8 mouse cellular contexts compared by ENCODE assay signal in the genomic region with DNA sequence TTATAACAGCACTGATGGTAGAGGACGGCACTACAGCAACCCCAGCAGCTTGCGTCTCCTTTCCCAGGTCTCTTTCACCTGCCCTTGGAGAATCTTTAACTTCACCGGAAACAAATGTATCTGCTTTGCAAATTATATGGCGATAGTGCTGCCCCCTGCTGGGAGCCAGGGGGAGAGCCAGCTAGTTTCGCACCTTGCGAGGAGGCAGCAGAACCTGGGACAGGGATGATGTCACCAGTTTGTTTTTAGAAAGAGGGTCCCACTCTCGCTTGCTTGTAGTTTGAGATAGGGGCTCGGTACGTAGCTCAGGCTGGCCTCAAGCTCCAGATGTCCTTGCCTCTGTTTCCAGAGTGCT. TPM values are rescaled to one million over a fixed set of nuclear protein-coding genes. Genes with fewer than 3 reads are reported as not detected.
A peak's percentile ranks its signal among the peaks of the same experiment; 100 is the strongest.
DNase-seq lines count a peak whose midpoint lies in the region; ATAC-seq and TF ChIP-seq lines count a peak whose summit lies in the region.

No protein-coding gene starts in this region.

- H3K9me3 ChIP-seq in intestine, postnatal 0 days (ENCODE audit: control insufficient read depth) = no peaks in the 10 kb centered on the region
- no peaks in the 10 kb centered on the region for H3K9me3 ChIP-seq in stomach, embryonic 16.5 days (replicated peaks; ENCODE audit: control insufficient read depth, low read length)

- 6% methylated on average over 9 of the region's 9 CpGs for WGBS in intestine, postnatal 0 days
- WGBS in stomach, embryonic 16.5 days = 2% methylated on average over 9 of the region's 9 CpGs

- 0 out of 2 replicates have a peak, but pooled peaks have one; percentile 25 for ATAC-seq in intestine, postnatal 0 days
- no peak for ATAC-seq in stomach, embryonic 16.5 days (ENCODE audit: insufficient read depth, low FRiP score)

- H3ac ChIP-seq in myocyte (ENCODE audit: control insufficient read depth, insufficient read length) = no peak overlapping the region

- peak overlapping the region; percentile 14; the same call in 1 of the 2 replicates for H3K4me3 ChIP-seq in intestine, postnatal 0 days (ENCODE audit: low read depth, low read length)
- H3K4me3 ChIP-seq in myocyte = no peak overlapping the region
- H3K4me3 ChIP-seq in stomach, embryonic 16.5 days (replicated peaks; ENCODE audit: low read length) = peak overlapping the region; percentile 25

- H3K4me2 ChIP-seq in intestine, postnatal 0 days (replicated peaks; ENCODE audit: low read depth) = peak overlapping the region; percentile 57
- peak overlapping the region; percentile 27 for H3K4me2 ChIP-seq in myocyte (ENCODE audit: low read depth)
- H3K4me2 ChIP-seq in stomach, embryonic 16.5 days (ENCODE audit: low read depth, low read length) = peak overlapping the region; percentile 49

- DNase-seq in 3T3-L1 (ENCODE audit: low read depth, low spot score) = peak; percentile 63
- DNase-seq in R1 (ENCODE audit: low read depth, low spot score) = peak; percentile 88
- DNase-seq in cerebellum, postnatal 14 days = peak; percentile 83 to 89
- DNase-seq in frontal cortex, postnatal 25 days (ENCODE audit: low spot score in 2 of 2) = peak; percentile 37 to 44
- DNase-seq in liver = peak; percentile 75

- H3K79me2 ChIP-seq in myocyte (ENCODE audit: control insufficient read depth, insufficient read depth) = no peaks in the 10 kb centered on the region

- no peaks in the 10 kb centered on the region for H3K36me3 ChIP-seq in intestine, postnatal 0 days (ENCODE audit: control insufficient read depth, insufficient read depth)
- no peaks in the 10 kb centered on the region for H3K36me3 ChIP-seq in myocyte (ENCODE audit: control insufficient read depth, insufficient read depth)
- no peaks in the 10 kb centered on the region for H3K36me3 ChIP-seq in stomach, embryonic 16.5 days (ENCODE audit: control insufficient read depth, insufficient read depth, low read length)

- H3K27me3 ChIP-seq in intestine, postnatal 0 days (replicated peaks; ENCODE audit: control insufficient read depth, insufficient read depth, low read length) = no peaks in the 10 kb centered on the region
- no peaks in the 10 kb centered on the region for H3K27me3 ChIP-seq in myocyte (ENCODE audit: control insufficient read depth, insufficient read depth, insufficient read length)
- no peaks in the 10 kb centered on the region for H3K27me3 ChIP-seq in stomach, embryonic 16.5 days (ENCODE audit: control insufficient read depth, insufficient read depth, low read length)

- H3K27ac ChIP-seq in intestine, postnatal 0 days (ENCODE audit: low read depth, low read length) = no peak overlapping the region
- H3K27ac ChIP-seq in stomach, embryonic 16.5 days (ENCODE audit: low read length) = no peak overlapping the region

- TF ChIP-seq CTCF in intestine, postnatal 0 days (IDR thresholded peaks at IDR 0.05; ENCODE audit: low read depth) = peak; percentile 88

- peak overlapping the region; percentile 31; the same call in 1 of the 2 replicates for H3K9ac ChIP-seq in intestine, postnatal 0 days (ENCODE audit: low read depth, low read length)
- H3K9ac ChIP-seq in stomach, embryonic 16.5 days (ENCODE audit: low read length) = peak overlapping the region; percentile 60

- no peak for TF ChIP-seq POLR2A in myocyte (IDR thresholded peaks at IDR 0.05; ENCODE audit: insufficient read length, low read depth)

- H3K4me1 ChIP-seq in intestine, postnatal 0 days (replicated peaks; ENCODE audit: control insufficient read depth, insufficient read depth, low read length) = peaks cover 9% of the 10 kb centered on the region; the same call in 1 of the 2 replicates
- H3K4me1 ChIP-seq in stomach, embryonic 16.5 days (ENCODE audit: control insufficient read depth, insufficient read depth, low read length) = peaks cover 3% of the 10 kb centered on the region; the same call in 1 of the 2 replicates

TF ChIP-seq in myocyte, 11 proteins besides CTCF, POLR2A, EP300 and RAD21:
- TF ChIP-seq MYOG (IDR thresholded peaks at IDR 0.05; ENCODE audit: control insufficient read depth in 1 of 3, insufficient read depth in 1 of 3, insufficient read length in 2 of 3, low read depth in 2 of 3) (no peak), USF1 (IDR thresholded peaks at IDR 0.05; ENCODE audit: low read depth) (no peak), SRF (IDR thresholded peaks at IDR 0.05; ENCODE audit: control insufficient read depth, insufficient read length, low read depth) (no peak), MYOD1 (IDR thresholded peaks at IDR 0.05; ENCODE audit: control insufficient read depth in 1 of 3, insufficient read length in 2 of 3, low read depth in 2 of 3) (no peak), CEBPB (IDR thresholded peaks at IDR 0.05; ENCODE audit: insufficient read depth, poor library complexity, severe bottlenecking) (no peak), REST (IDR thresholded peaks at IDR 0.05; ENCODE audit: insufficient read depth, insufficient read length) (no peak), TCF12 (IDR thresholded peaks at IDR 0.05; ENCODE audit: insufficient read depth, poor library complexity, severe bottlenecking) (no peak), E2F4 (IDR thresholded peaks at IDR 0.05; ENCODE audit: insufficient read depth) (no peak), MAX (IDR thresholded peaks at IDR 0.05; ENCODE audit: low read depth) (no peak), TCF3 (IDR thresholded peaks at IDR 0.05; ENCODE audit: insufficient read length, low read depth) (no peak), POLR2AphosphoS2 (IDR thresholded peaks at IDR 0.05; ENCODE audit: insufficient read length, low read depth) (no peak)

RNA-seq across cellular contexts. Expression of gene Gm572, which starts 1.0 kb away (rescaled TPM):
- not detected in 2 replicates for polyA plus RNA-seq in intestine, postnatal 0 days (2015; fragmentation: Nextera tagmentation; extraction: Ambion mirVana)
- 0.16 TPM for polyA plus RNA-seq in myocyte (2012; fragmentation: generic; extraction: Trizol)
- 0.09 TPM in 1 of 2 replicates, not detected in the other for polyA plus RNA-seq in stomach, embryonic 16.5 days (2015; fragmentation: Nextera tagmentation; extraction: Ambion mirVana)

RNA-seq across cellular contexts. Expression of gene Tardbp, which starts 17.3 kb away (rescaled TPM):
- polyA plus RNA-seq in intestine, postnatal 0 days (2015; fragmentation: Nextera tagmentation; extraction: Ambion mirVana) = 113 and 124 TPM in 2 replicates
- polyA plus RNA-seq in myocyte (2012; fragmentation: generic; extraction: Trizol) = 109 TPM
- 284 and 286 TPM in 2 replicates for polyA plus RNA-seq in stomach, embryonic 16.5 days (2015; fragmentation: Nextera tagmentation; extraction: Ambion mirVana)

RNA-seq across cellular contexts. Expression of gene Masp2, which starts 41.8 kb away (rescaled TPM):
- not detected in 2 replicates for polyA plus RNA-seq in intestine, postnatal 0 days (2015; fragmentation: Nextera tagmentation; extraction: Ambion mirVana)
- polyA plus RNA-seq in myocyte (2012; fragmentation: generic; extraction: Trizol) = 0.43 TPM
- 1.4 and 1.8 TPM in 2 replicates for polyA plus RNA-seq in stomach, embryonic 16.5 days (2015; fragmentation: Nextera tagmentation; extraction: Ambion mirVana)

RNA-seq across cellular contexts. Expression of gene Srm, which starts 52.8 kb away (rescaled TPM):
- 49.3 and 50.5 TPM in 2 replicates for polyA plus RNA-seq in intestine, postnatal 0 days (2015; fragmentation: Nextera tagmentation; extraction: Ambion mirVana)
- 103 TPM for polyA plus RNA-seq in myocyte (2012; fragmentation: generic; extraction: Trizol)
- 165 and 166 TPM in 2 replicates for polyA plus RNA-seq in stomach, embryonic 16.5 days (2015; fragmentation: Nextera tagmentation; extraction: Ambion mirVana)
